Mouse (Mus musculus) neural tube, embryonic 14.5 days (tissue): ENCODE data around the gene Synrg. TPM values are rescaled to one million over a fixed set of nuclear protein-coding genes. Genes with fewer than 3 reads are reported as not detected.

Source experiments
- ATAC-seq: fragments of 200-750 bp; cut with Nextera tagmentation; 2 replicates; pipeline ENCODE4 v1.8.0; 2017; ENCODE audit warnings: low read depth, mild to moderate bottlenecking, moderate TSS enrichment, moderate library complexity
- H3K27ac ChIP-seq: fragments of 300-500 bp; sonication (generic); 2 replicates; pipeline ENCODE4 v1.5.1; 2014; ENCODE audit warnings: low read depth, mild to moderate bottlenecking, control low read depth, low read length, moderate library complexity, mixed read lengths
- H3K27me3 ChIP-seq: fragments of 300-500 bp; sonication (generic); 2 replicates; pipeline ENCODE4 v1.6.1; 2014; ENCODE audit warnings: low read length; ENCODE audit not compliant: control insufficient read depth, insufficient read depth
- H3K36me3 ChIP-seq: fragments of 300-500 bp; sonication (generic); 2 replicates; pipeline ENCODE4 v1.6.1; 2014; ENCODE audit warnings: low read length, mixed read lengths; ENCODE audit not compliant: control insufficient read depth, insufficient read depth
- H3K4me1 ChIP-seq: fragments of 300-500 bp; sonication (generic); 2 replicates; pipeline ENCODE4 v1.6.1; 2014; ENCODE audit warnings: low read length; ENCODE audit not compliant: control insufficient read depth, insufficient read depth
- H3K4me2 ChIP-seq: fragments of 300-500 bp; sonication (generic); 2 replicates; pipeline ENCODE4 v1.6.1; 2014; ENCODE audit warnings: mild to moderate bottlenecking, low read depth, low read length, control low read depth
- H3K4me3 ChIP-seq: fragments of 300-500 bp; sonication (generic); 2 replicates; pipeline ENCODE4 v1.5.1; 2014; ENCODE audit warnings: low read depth, low read length, control low read depth, mixed read lengths
- H3K9ac ChIP-seq: fragments of 300-500 bp; sonication (generic); replicated peaks from 2 replicates; pipeline ENCODE4 v1.6.1; 2014; ENCODE audit warnings: low read depth, mild to moderate bottlenecking, control low read depth, low read length, mixed read lengths
- H3K9me3 ChIP-seq: fragments of 300-500 bp; sonication (generic); 2 replicates; pipeline ENCODE4 v1.6.1; 2016; ENCODE audit warnings: low read length; ENCODE audit not compliant: control insufficient read depth
- WGBS: fragments of 180-500 bp; shearing (Covaris S2); extraction: QIAGEN DNeasy Blood & Tissue Kit; methylation state at CpG from one replicate; pipeline ENCODE4 v1.1.7; 2014; 5-methylcytosine and 5-hydroxymethylcytosine counted together
- polyA plus RNA-seq: library from polyadenylated mRNA; unstranded; fragments of >200 nt; fragmentation: Nextera tagmentation; extraction: Ambion mirVana; gene quantifications from 2 replicates; pipeline ENCODE4 v1.2.1, GENCODE M21; 2014

The Synrg gene
- polyA plus RNA-seq, 1 experiment from 2014 or later = 24.9 TPM

- Histone ChIP-seq H3K36me3 (peaks cover 31% of the 10 kb centered on the region), H3K27me3 (no peaks in the 10 kb centered on the region), H3K4me1 (peaks cover 7% of the 10 kb centered on the region), H3K4me2 (peak within 1 kb of the TSS; percentile 54), H3K27ac (peak within 1 kb of the TSS; percentile 60), H3K9ac (peak within 1 kb of the TSS; percentile 80), H3K4me3 (peak within 1 kb of the TSS; percentile 85), H3K9me3 (no peaks in the 10 kb centered on the region)
- WGBS = 2% methylated on average over 49 of the region's 49 CpGs
- peak; percentile 94 for ATAC-seq
Measured at GRCm38 (mm10) chr11:83941950-83942840, 22.0 kb upstream of the Synrg start, which contains the start of gene Ddx52. Gene Ddx52, plus strand, starts transcription at chr11:83942062.

GRCm38 (mm10) chr11:83956822-83957221 lies 7.4 kb upstream of the Synrg start:
- no peak for ATAC-seq
- Histone ChIP-seq H3K9ac (no peak overlapping the region), H3K9me3 (no peaks in the 10 kb centered on the region), H3K27me3 (no peaks in the 10 kb centered on the region), H3K4me3 (no peak overlapping the region), H3K27ac (no peak overlapping the region), H3K36me3 (peaks cover 71% of the 10 kb centered on the region), H3K4me2 (no peak overlapping the region), H3K4me1 (no peaks in the 10 kb centered on the region)
- 96% methylated on average over 2 of the region's 2 CpGs for WGBS

- peaks cover 41% of the 10 kb centered on the region for H3K36me3 ChIP-seq
Measured at GRCm38 (mm10) chr11:83961983-83962382, 2.2 kb upstream of the Synrg start.

GRCm38 (mm10) chr11:83967436-83968204 lies 3.4 kb downstream of the Synrg start:
- H3K27ac ChIP-seq = no peak overlapping the region
- peaks cover 22% of the 10 kb centered on the region for H3K4me1 ChIP-seq
- no peaks in the 10 kb centered on the region for H3K27me3 ChIP-seq
- no peak for ATAC-seq
- no peaks in the 10 kb centered on the region for H3K9me3 ChIP-seq
- no peak overlapping the region for H3K9ac ChIP-seq
- WGBS = 66% methylated on average over 8 of the region's 8 CpGs
- H3K36me3 ChIP-seq = peaks cover 18% of the 10 kb centered on the region
- no peak overlapping the region for H3K4me3 ChIP-seq
- H3K4me2 ChIP-seq = no peak overlapping the region

More at GRCm38 (mm10) chr11:83961983-83962382, 2.2 kb upstream of the Synrg start:
- Histone ChIP-seq H3K9ac (no peak overlapping the region), H3K27ac (no peak overlapping the region), H3K4me1 (peaks cover 22% of the 10 kb centered on the region), H3K4me3 (no peak overlapping the region), H3K4me2 (no peak overlapping the region), H3K27me3 (no peaks in the 10 kb centered on the region), H3K9me3 (no peaks in the 10 kb centered on the region)
- ATAC-seq = no peak
- WGBS = 95% methylated on average over 3 of the region's 3 CpGs

- no peak overlapping the region for H3K4me3 ChIP-seq
Measured at GRCm38 (mm10) chr11:83968205-83968575, 4.0 kb downstream of the Synrg start.

GRCm38 (mm10) chr11:83969040-83969439 lies 4.8 kb downstream of the Synrg start:
- H3K4me2 ChIP-seq = no peak overlapping the region
- 88% methylated on average over 3 of the region's 3 CpGs for WGBS
- no peak for ATAC-seq

More at GRCm38 (mm10) chr11:83968205-83968575, 4.0 kb downstream of the Synrg start:
- Histone ChIP-seq H3K9me3 (no peaks in the 10 kb centered on the region), H3K27me3 (no peaks in the 10 kb centered on the region), H3K27ac (no peak overlapping the region), H3K4me1 (peaks cover 22% of the 10 kb centered on the region), H3K36me3 (peaks cover 21% of the 10 kb centered on the region), H3K9ac (no peak overlapping the region), H3K4me2 (no peak overlapping the region)
- no peak for ATAC-seq
- 79% methylated on average over 6 of the region's 6 CpGs for WGBS

GRCm38 (mm10) chr11:83974561-83975346 lies 10.5 kb downstream of the Synrg start:
- Histone ChIP-seq H3K4me3 (no peak overlapping the region), H3K27me3 (no peaks in the 10 kb centered on the region), H3K9ac (no peak overlapping the region), H3K4me1 (0 out of 2 replicates have a peak, but pooled peaks cover 9% of the 10 kb centered on the region), H3K9me3 (no peaks in the 10 kb centered on the region), H3K27ac (peak overlapping the region; percentile 23; the same call in 1 of the 2 replicates), H3K36me3 (peaks cover 46% of the 10 kb centered on the region), H3K4me2 (no peak overlapping the region)
- ATAC-seq = no peak
- WGBS = 30% methylated on average over 7 of the region's 7 CpGs

More at GRCm38 (mm10) chr11:83969040-83969439, 4.8 kb downstream of the Synrg start:
- Histone ChIP-seq H3K4me1 (peaks cover 18% of the 10 kb centered on the region), H3K27ac (no peak overlapping the region), H3K36me3 (peaks cover 21% of the 10 kb centered on the region), H3K27me3 (no peaks in the 10 kb centered on the region), H3K9ac (no peak overlapping the region), H3K4me3 (no peak overlapping the region), H3K9me3 (no peaks in the 10 kb centered on the region)

GRCm38 (mm10) chr11:83975488-83975887 lies 11.3 kb downstream of the Synrg start:
- no peak overlapping the region for H3K9ac ChIP-seq
- H3K27ac ChIP-seq = peak overlapping the region; percentile 23; the same call in 1 of the 2 replicates
- H3K36me3 ChIP-seq = peaks cover 49% of the 10 kb centered on the region
- no peak for ATAC-seq
- no peaks in the 10 kb centered on the region for H3K9me3 ChIP-seq
- 83% methylated on average over 1 of the region's 1 CpGs for WGBS
- H3K4me3 ChIP-seq = no peak overlapping the region
- 0 out of 2 replicates have a peak, but pooled peaks cover 9% of the 10 kb centered on the region for H3K4me1 ChIP-seq
- no peaks in the 10 kb centered on the region for H3K27me3 ChIP-seq
- H3K4me2 ChIP-seq = no peak overlapping the region
